Comparison of ENCODE assay signal across 8 mouse cellular contexts in the genomic region with DNA sequence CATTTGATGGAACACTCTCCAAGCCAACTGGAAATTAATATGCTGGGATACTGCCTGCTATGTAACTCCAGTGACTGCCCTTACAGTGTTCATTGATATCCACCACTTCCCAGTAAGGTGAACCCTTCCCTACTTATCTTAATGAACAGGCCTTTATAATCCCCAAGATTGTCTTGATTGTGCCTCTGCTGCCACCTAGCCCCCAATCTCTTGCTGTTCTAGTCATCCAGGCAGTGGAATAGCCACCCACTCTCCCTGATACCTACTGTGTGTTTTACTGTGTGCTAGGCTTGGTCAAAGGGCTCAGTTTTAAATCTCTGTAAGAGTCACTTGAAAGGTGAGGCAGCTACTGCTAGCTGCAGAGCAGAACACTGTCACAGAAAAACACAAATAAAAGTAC.
DNase-seq lines count a peak whose midpoint lies in the region; ATAC-seq and TF ChIP-seq lines count a peak whose summit lies in the region.

No protein-coding gene starts in this region.

- H3K4me1 ChIP-seq in forebrain, embryonic 14.5 days (ENCODE audit: control insufficient read depth, insufficient read depth, low read length): no peaks in the 10 kb centered on the region
- no peaks in the 10 kb centered on the region for H3K4me1 ChIP-seq in forebrain, embryonic 10.5 days
- no peaks in the 10 kb centered on the region for H3K4me1 ChIP-seq in midbrain, postnatal 0 days (ENCODE audit: insufficient read depth, low read length)
- no peaks in the 10 kb centered on the region for H3K4me1 ChIP-seq in midbrain, embryonic 16.5 days (ENCODE audit: control insufficient read depth, insufficient read depth, low read length)
- H3K4me1 ChIP-seq in intestine, postnatal 0 days (replicated peaks; ENCODE audit: control insufficient read depth, insufficient read depth, low read length): no peaks in the 10 kb centered on the region
- H3K4me1 ChIP-seq in hindbrain, embryonic 11.5 days (replicated peaks; ENCODE audit: control insufficient read depth, insufficient read depth, low read length): no peaks in the 10 kb centered on the region

- H3K9ac ChIP-seq in forebrain, embryonic 14.5 days (ENCODE audit: low read length): no peak overlapping the region
- no peak overlapping the region for H3K9ac ChIP-seq in midbrain, postnatal 0 days (replicated peaks; ENCODE audit: low read length, poor library complexity, severe bottlenecking)
- H3K9ac ChIP-seq in midbrain, embryonic 16.5 days (ENCODE audit: low read depth, low read length): no peak overlapping the region
- no peak overlapping the region for H3K9ac ChIP-seq in intestine, postnatal 0 days (ENCODE audit: low read depth, low read length)
- no peak overlapping the region for H3K9ac ChIP-seq in hindbrain, embryonic 11.5 days (ENCODE audit: low read depth, low read length)

- TF ChIP-seq CTCF in midbrain, postnatal 0 days (IDR thresholded peaks at IDR 0.05): peak; percentile 66
- peak; percentile 80 for TF ChIP-seq CTCF in intestine, postnatal 0 days (IDR thresholded peaks at IDR 0.05; ENCODE audit: low read depth)

- H3K27ac ChIP-seq in forebrain, embryonic 14.5 days (ENCODE audit: low read depth, low read length): no peak overlapping the region
- H3K27ac ChIP-seq in forebrain, embryonic 10.5 days: no peak overlapping the region
- no peak overlapping the region for H3K27ac ChIP-seq in midbrain, postnatal 0 days (ENCODE audit: low read depth, low read length)
- H3K27ac ChIP-seq in midbrain, embryonic 16.5 days (ENCODE audit: low read length): no peak overlapping the region
- no peak overlapping the region for H3K27ac ChIP-seq in intestine, postnatal 0 days (ENCODE audit: low read depth, low read length)
- no peak overlapping the region for H3K27ac ChIP-seq in hindbrain, embryonic 11.5 days (ENCODE audit: low read depth, low read length)

- H3K4me3 ChIP-seq in forebrain, embryonic 14.5 days (ENCODE audit: low read depth, low read length): no peak overlapping the region
- no peak overlapping the region for H3K4me3 ChIP-seq in forebrain, embryonic 10.5 days
- no peak overlapping the region for H3K4me3 ChIP-seq in midbrain, postnatal 0 days (ENCODE audit: low read depth, low read length)
- no peak overlapping the region for H3K4me3 ChIP-seq in midbrain, embryonic 16.5 days (ENCODE audit: low read depth, low read length)
- H3K4me3 ChIP-seq in intestine, postnatal 0 days (ENCODE audit: low read depth, low read length): no peak overlapping the region
- H3K4me3 ChIP-seq in hindbrain, embryonic 11.5 days (ENCODE audit: low read depth, low read length): no peak overlapping the region

- DNase-seq in forebrain, embryonic 14.5 days (ENCODE audit: low spot score): peak; percentile 35
- no peak for DNase-seq in forebrain, embryonic 10.5 days (ENCODE audit: extremely low spot score, low spot score)
- peak; percentile 43 for DNase-seq in midbrain, postnatal 0 days (ENCODE audit: low spot score)
- DNase-seq in lung, postnatal 36 days: peak; percentile 80
- DNase-seq in hindbrain, embryonic 11.5 days (ENCODE audit: low spot score): no peak
- no peak for DNase-seq in cerebellum, postnatal 36 days

- no peaks in the 10 kb centered on the region for H3K9me3 ChIP-seq in forebrain, embryonic 14.5 days (replicated peaks; ENCODE audit: control insufficient read depth, low read length)
- no peaks in the 10 kb centered on the region for H3K9me3 ChIP-seq in forebrain, embryonic 10.5 days
- H3K9me3 ChIP-seq in midbrain, postnatal 0 days (ENCODE audit: low read length): no peaks in the 10 kb centered on the region
- H3K9me3 ChIP-seq in midbrain, embryonic 16.5 days (replicated peaks; ENCODE audit: control insufficient read depth, low read length, poor library complexity, severe bottlenecking): no peaks in the 10 kb centered on the region
- H3K9me3 ChIP-seq in intestine, postnatal 0 days (ENCODE audit: control insufficient read depth): no peaks in the 10 kb centered on the region
- H3K9me3 ChIP-seq in hindbrain, embryonic 11.5 days (ENCODE audit: control insufficient read depth, low read length): no peaks in the 10 kb centered on the region

- 0 out of 2 replicates have a peak, but pooled peaks cover 3% of the 10 kb centered on the region for H3K36me3 ChIP-seq in forebrain, embryonic 14.5 days (ENCODE audit: control insufficient read depth, insufficient read depth, low read length)
- peaks cover 30% of the 10 kb centered on the region for H3K36me3 ChIP-seq in forebrain, embryonic 10.5 days (replicated peaks)
- no peaks in the 10 kb centered on the region for H3K36me3 ChIP-seq in midbrain, postnatal 0 days (ENCODE audit: insufficient read depth, low read length)
- no peaks in the 10 kb centered on the region for H3K36me3 ChIP-seq in midbrain, embryonic 16.5 days (ENCODE audit: control insufficient read depth, insufficient read depth, low read length)
- 0 out of 2 replicates have a peak, but pooled peaks cover 3% of the 10 kb centered on the region for H3K36me3 ChIP-seq in intestine, postnatal 0 days (ENCODE audit: control insufficient read depth, insufficient read depth)
- no peaks in the 10 kb centered on the region for H3K36me3 ChIP-seq in hindbrain, embryonic 11.5 days (ENCODE audit: control insufficient read depth, insufficient read depth, low read length)

- H3K27me3 ChIP-seq in forebrain, embryonic 14.5 days (replicated peaks; ENCODE audit: control insufficient read depth, insufficient read depth, low read length): no peaks in the 10 kb centered on the region
- no peaks in the 10 kb centered on the region for H3K27me3 ChIP-seq in forebrain, embryonic 10.5 days (ENCODE audit: poor library complexity, severe bottlenecking)
- H3K27me3 ChIP-seq in midbrain, postnatal 0 days (ENCODE audit: insufficient read depth, low read length): no peaks in the 10 kb centered on the region
- H3K27me3 ChIP-seq in midbrain, embryonic 16.5 days (ENCODE audit: control insufficient read depth, insufficient read depth, low read depth, low read length): no peaks in the 10 kb centered on the region
- no peaks in the 10 kb centered on the region for H3K27me3 ChIP-seq in intestine, postnatal 0 days (replicated peaks; ENCODE audit: control insufficient read depth, insufficient read depth, low read length)
- no peaks in the 10 kb centered on the region for H3K27me3 ChIP-seq in hindbrain, embryonic 11.5 days (ENCODE audit: control insufficient read depth, insufficient read depth, low read length)

- H3K4me2 ChIP-seq in forebrain, embryonic 14.5 days (ENCODE audit: low read length): no peak overlapping the region
- no peak overlapping the region for H3K4me2 ChIP-seq in midbrain, postnatal 0 days (ENCODE audit: low read depth, low read length, poor library complexity, severe bottlenecking)
- no peak overlapping the region for H3K4me2 ChIP-seq in midbrain, embryonic 16.5 days (ENCODE audit: low read length)
- H3K4me2 ChIP-seq in intestine, postnatal 0 days (replicated peaks; ENCODE audit: low read depth): no peak overlapping the region
- no peak overlapping the region for H3K4me2 ChIP-seq in hindbrain, embryonic 11.5 days (replicated peaks; ENCODE audit: low read depth, low read length)

- ATAC-seq in forebrain, embryonic 14.5 days: no peak
- ATAC-seq in midbrain, postnatal 0 days (ENCODE audit: low FRiP score): no peak
- ATAC-seq in midbrain, embryonic 16.5 days: no peak
- no peak for ATAC-seq in intestine, postnatal 0 days
- no peak for ATAC-seq in hindbrain, embryonic 11.5 days (ENCODE audit: low FRiP score)

Comparison
In these comparisons a context has a peak if more than half of its experiments do, and no peak if none do; other contexts are left out.
1. DNase-seq: peak in forebrain, embryonic 14.5 days (single experiment), midbrain, postnatal 0 days (single experiment) and lung, postnatal 36 days (single experiment); none in forebrain, embryonic 10.5 days (single experiment), hindbrain, embryonic 11.5 days (single experiment) and cerebellum, postnatal 36 days (0 of 2).